Mouse (Mus musculus) CD4-positive, CD25-positive, alpha-beta regulatory T cell (primary cell): ENCODE results near the gene B130006D01Rik. TPM values are rescaled to one million over a fixed set of nuclear protein-coding genes. Genes with fewer than 3 reads are reported as not detected.

ENCODE experiments used
- polyA plus RNA-seq: library from polyadenylated mRNA; unstranded; fragments of 100-300 nt; shearing (Covaris generic); gene quantifications from one replicate; pipeline ENCODE4 v1.2.1, GENCODE M21; 2017

B130006D01Rik gene
- polyA plus RNA-seq = 2.3 TPM

DNA sequence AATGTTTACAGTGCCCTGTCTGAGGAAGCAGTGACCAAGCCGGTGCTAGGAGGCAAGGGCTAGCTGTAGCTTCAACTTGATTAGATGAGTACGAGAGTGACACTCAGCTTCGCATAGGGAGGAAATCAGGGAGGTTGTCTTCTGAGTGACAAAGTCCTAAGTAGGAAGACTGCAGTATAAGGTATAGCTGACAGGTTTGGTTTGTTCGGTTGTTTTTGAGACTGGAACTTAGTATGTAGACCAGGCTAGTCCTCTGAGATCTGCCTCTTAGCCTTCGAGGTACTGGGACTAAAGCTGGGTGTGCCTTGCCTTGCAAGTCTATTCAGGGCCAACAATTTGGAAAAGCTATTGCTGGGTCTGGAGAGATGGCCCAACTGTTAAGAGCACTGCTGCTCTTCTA lies at the start of gene B130006D01Rik:
Gene B130006D01Rik, plus strand, starts transcription at position 301 of the 400 bp plus-strand sequence.

GRCm38 (mm10) chr11:95712563-95713224 lies 10.7 kb upstream of the B130006D01Rik start, which contains the start of gene Zfp652:
Gene Zfp652 (plus strand): TSS chr11:95712673.

Other genes starting within 250 kb of the B130006D01Rik start
- not detected for gene Nxph3, start 209.0 kb upstream of the B130006D01Rik start, polyA plus RNA-seq
- not detected for gene Ngfr, start 135.9 kb upstream of the B130006D01Rik start, polyA plus RNA-seq
- 87.0 TPM for gene Phb, start 56.6 kb upstream of the B130006D01Rik start, polyA plus RNA-seq
- 19.1 TPM for gene Zfp652, start 10.9 kb upstream of the B130006D01Rik start, polyA plus RNA-seq
- not detected for gene Phospho1, start 100.9 kb downstream of the B130006D01Rik start, polyA plus RNA-seq
- 38.1 TPM for gene Gngt2, start 113.6 kb downstream of the B130006D01Rik start, polyA plus RNA-seq
- gene Abi3, start 118.9 kb downstream of the B130006D01Rik start, polyA plus RNA-seq = 74.8 TPM
- 0.10 TPM for gene B4galnt2, start 191.3 kb downstream of the B130006D01Rik start, polyA plus RNA-seq